Mouse (Mus musculus): ENCODE measurements around the gene Zfp281. TPM values are rescaled to one million over a fixed set of nuclear protein-coding genes. Genes with fewer than 3 reads are reported as not detected.

The Zfp281 gene
- polyA plus RNA-seq, 1 experiment from 2014 or later, result 40.6 TPM

- Histone ChIP-seq H3K9ac (ENCODE audit: low read length) (peak overlapping the region; percentile 98; the same call in 1 of the 2 replicates), H3K9me3 (ENCODE audit: control insufficient read depth, low read length) (no peaks in the 10 kb centered on the region), H3K36me3 (ENCODE audit: control insufficient read depth, insufficient read depth, low read length) (peaks cover 15% of the 10 kb centered on the region; the same call in 1 of the 2 replicates), H3K4me2 (ENCODE audit: low read depth) (peak overlapping the region; percentile 90), H3K4me3 (ENCODE audit: low read depth, low read length) (peak overlapping the region; percentile 93), H3K27ac (ENCODE audit: low read depth, low read length) (no peak overlapping the region), H3K27me3 (ENCODE audit: control insufficient read depth, insufficient read depth, low read length) (no peaks in the 10 kb centered on the region), H3K4me1 (ENCODE audit: control insufficient read depth, insufficient read depth, low read length) (peaks cover 19% of the 10 kb centered on the region)
- no peak for ATAC-seq (ENCODE audit: insufficient read depth, low FRiP score, low TSS enrichment)
- WGBS, result 90% methylated on average over 7 of the region's 7 CpGs
- DNase-seq (ENCODE audit: low spot score), result no peak
These were observed 1.4 kb downstream of the Zfp281 start for GRCm38 (mm10) chr1:136626141-136626540.

- Histone ChIP-seq H3K27me3 (ENCODE audit: control insufficient read depth, insufficient read depth, low read length) (no peaks in the 10 kb centered on the region), H3K4me1 (ENCODE audit: control insufficient read depth, insufficient read depth, low read length) (peaks cover 19% of the 10 kb centered on the region), H3K9me3 (ENCODE audit: control insufficient read depth, low read length) (no peaks in the 10 kb centered on the region), H3K4me3 (ENCODE audit: low read depth, low read length) (no peak overlapping the region), H3K27ac (ENCODE audit: low read depth, low read length) (no peak overlapping the region), H3K4me2 (ENCODE audit: low read depth) (peak overlapping the region; percentile 29), H3K9ac (ENCODE audit: low read length) (no peak overlapping the region), H3K36me3 (ENCODE audit: control insufficient read depth, insufficient read depth, low read length) (peaks cover 15% of the 10 kb centered on the region; the same call in 1 of the 2 replicates)
- DNase-seq (ENCODE audit: low spot score), result no peak
- ATAC-seq (ENCODE audit: insufficient read depth, low FRiP score, low TSS enrichment), result no peak
- 89% methylated on average over 5 of the region's 5 CpGs for WGBS
These were observed 2.1 kb downstream of the Zfp281 start for GRCm38 (mm10) chr1:136626756-136627155.

DNA sequence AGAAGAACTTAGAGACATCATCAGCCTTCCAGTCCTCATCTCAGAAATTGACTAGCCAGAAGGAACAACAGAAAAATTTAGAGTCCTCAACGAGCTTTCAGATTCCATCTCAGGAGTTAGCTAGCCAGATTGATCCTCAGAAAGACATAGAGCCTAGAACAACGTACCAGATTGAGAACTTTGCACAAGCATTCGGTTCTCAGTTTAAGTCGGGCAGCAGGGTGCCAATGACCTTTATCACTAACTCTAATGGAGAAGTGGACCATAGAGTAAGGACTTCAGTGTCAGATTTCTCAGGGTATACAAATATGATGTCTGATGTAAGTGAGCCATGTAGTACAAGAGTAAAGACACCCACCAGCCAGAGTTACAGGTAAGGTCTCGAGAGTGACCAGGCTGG lies 2.9 kb downstream of the Zfp281 start:
- Histone ChIP-seq H3K9ac (ENCODE audit: low read length) (no peak overlapping the region), H3K4me2 (ENCODE audit: low read depth) (peak overlapping the region; percentile 29), H3K36me3 (ENCODE audit: control insufficient read depth, insufficient read depth, low read length) (peaks cover 15% of the 10 kb centered on the region; the same call in 1 of the 2 replicates), H3K27ac (ENCODE audit: low read depth, low read length) (no peak overlapping the region), H3K9me3 (ENCODE audit: control insufficient read depth, low read length) (no peaks in the 10 kb centered on the region), H3K4me3 (ENCODE audit: low read depth, low read length) (no peak overlapping the region), H3K27me3 (ENCODE audit: control insufficient read depth, insufficient read depth, low read length) (no peaks in the 10 kb centered on the region), H3K4me1 (ENCODE audit: control insufficient read depth, insufficient read depth, low read length) (peaks cover 19% of the 10 kb centered on the region)
- no peak for ATAC-seq (ENCODE audit: insufficient read depth, low FRiP score, low TSS enrichment)
- WGBS, result 84% methylated on average over 5 of the region's 5 CpGs
- no peak for DNase-seq (ENCODE audit: low spot score)

- no peaks in the 10 kb centered on the region for H3K36me3 ChIP-seq (ENCODE audit: control insufficient read depth, insufficient read depth, low read length)
- no peak for ATAC-seq (ENCODE audit: insufficient read depth, low FRiP score, low TSS enrichment)
- 90% methylated on average over 3 of the region's 3 CpGs for WGBS
- H3K4me3 ChIP-seq (ENCODE audit: low read depth, low read length), result no peak overlapping the region
- DNase-seq (ENCODE audit: low spot score), result no peak
- no peak overlapping the region for H3K4me2 ChIP-seq (ENCODE audit: low read depth)
- no peaks in the 10 kb centered on the region for H3K27me3 ChIP-seq (ENCODE audit: control insufficient read depth, insufficient read depth, low read length)
- H3K9ac ChIP-seq (ENCODE audit: low read length), result no peak overlapping the region
- no peak overlapping the region for H3K27ac ChIP-seq (ENCODE audit: low read depth, low read length)
- no peaks in the 10 kb centered on the region for H3K9me3 ChIP-seq (ENCODE audit: control insufficient read depth, low read length)
- no peaks in the 10 kb centered on the region; the same call in 1 of the 2 replicates for H3K4me1 ChIP-seq (ENCODE audit: control insufficient read depth, insufficient read depth, low read length)
These were observed 8.2 kb downstream of the Zfp281 start for GRCm38 (mm10) chr1:136632891-136633290.

GRCm38 (mm10) chr1:136635644-136636043 lies 10.9 kb downstream of the Zfp281 start:
- Histone ChIP-seq H3K27me3 (ENCODE audit: control insufficient read depth, insufficient read depth, low read length) (no peaks in the 10 kb centered on the region), H3K4me1 (ENCODE audit: control insufficient read depth, insufficient read depth, low read length) (no peaks in the 10 kb centered on the region), H3K4me3 (ENCODE audit: low read depth, low read length) (no peak overlapping the region), H3K27ac (ENCODE audit: low read depth, low read length) (no peak overlapping the region), H3K36me3 (ENCODE audit: control insufficient read depth, insufficient read depth, low read length) (no peaks in the 10 kb centered on the region), H3K4me2 (ENCODE audit: low read depth) (no peak overlapping the region), H3K9me3 (ENCODE audit: control insufficient read depth, low read length) (no peaks in the 10 kb centered on the region), H3K9ac (ENCODE audit: low read length) (no peak overlapping the region)
- 88% methylated on average over 6 of the region's 6 CpGs for WGBS
- DNase-seq (ENCODE audit: low spot score) (no peak), ATAC-seq (ENCODE audit: insufficient read depth, low FRiP score, low TSS enrichment) (no peak)

GRCm38 (mm10) chr1:136636946-136637345 lies 12.2 kb downstream of the Zfp281 start:
- no peak overlapping the region for H3K9ac ChIP-seq (ENCODE audit: low read length)
- H3K4me1 ChIP-seq (ENCODE audit: control insufficient read depth, insufficient read depth, low read length), result no peaks in the 10 kb centered on the region
- H3K4me2 ChIP-seq (ENCODE audit: low read depth), result no peak overlapping the region
- H3K9me3 ChIP-seq (ENCODE audit: control insufficient read depth, low read length), result no peaks in the 10 kb centered on the region
- ATAC-seq (ENCODE audit: insufficient read depth, low FRiP score, low TSS enrichment) (no peak), DNase-seq (ENCODE audit: low spot score) (no peak)
- H3K27me3 ChIP-seq (ENCODE audit: control insufficient read depth, insufficient read depth, low read length), result no peaks in the 10 kb centered on the region
- H3K4me3 ChIP-seq (ENCODE audit: low read depth, low read length), result no peak overlapping the region
- WGBS, result 92% methylated on average over 6 of the region's 6 CpGs
- H3K27ac ChIP-seq (ENCODE audit: low read depth, low read length), result no peak overlapping the region
- no peaks in the 10 kb centered on the region for H3K36me3 ChIP-seq (ENCODE audit: control insufficient read depth, insufficient read depth, low read length)

GRCm38 (mm10) chr1:136637696-136638095 lies 13.0 kb downstream of the Zfp281 start:
- Histone ChIP-seq H3K4me2 (ENCODE audit: low read depth) (no peak overlapping the region), H3K9me3 (ENCODE audit: control insufficient read depth, low read length) (no peaks in the 10 kb centered on the region), H3K4me3 (ENCODE audit: low read depth, low read length) (no peak overlapping the region), H3K4me1 (ENCODE audit: control insufficient read depth, insufficient read depth, low read length) (no peaks in the 10 kb centered on the region), H3K9ac (ENCODE audit: low read length) (no peak overlapping the region), H3K27me3 (ENCODE audit: control insufficient read depth, insufficient read depth, low read length) (no peaks in the 10 kb centered on the region), H3K36me3 (ENCODE audit: control insufficient read depth, insufficient read depth, low read length) (no peaks in the 10 kb centered on the region), H3K27ac (ENCODE audit: low read depth, low read length) (no peak overlapping the region)
- no peak for DNase-seq (ENCODE audit: low spot score)
- no peak for ATAC-seq (ENCODE audit: insufficient read depth, low FRiP score, low TSS enrichment)
- 94% methylated on average over 4 of the region's 4 CpGs for WGBS

- WGBS, result 92% methylated on average over 7 of the region's 7 CpGs
- Histone ChIP-seq H3K4me2 (ENCODE audit: low read depth) (no peak overlapping the region), H3K4me3 (ENCODE audit: low read depth, low read length) (no peak overlapping the region), H3K9me3 (ENCODE audit: control insufficient read depth, low read length) (no peaks in the 10 kb centered on the region), H3K36me3 (ENCODE audit: control insufficient read depth, insufficient read depth, low read length) (no peaks in the 10 kb centered on the region), H3K27ac (ENCODE audit: low read depth, low read length) (no peak overlapping the region), H3K4me1 (ENCODE audit: control insufficient read depth, insufficient read depth, low read length) (no peaks in the 10 kb centered on the region), H3K9ac (ENCODE audit: low read length) (no peak overlapping the region), H3K27me3 (ENCODE audit: control insufficient read depth, insufficient read depth, low read length) (no peaks in the 10 kb centered on the region)
- ATAC-seq (ENCODE audit: insufficient read depth, low FRiP score, low TSS enrichment) (no peak), DNase-seq (ENCODE audit: low spot score) (no peak)
These were observed 13.5 kb downstream of the Zfp281 start for GRCm38 (mm10) chr1:136638211-136638610.

DNA sequence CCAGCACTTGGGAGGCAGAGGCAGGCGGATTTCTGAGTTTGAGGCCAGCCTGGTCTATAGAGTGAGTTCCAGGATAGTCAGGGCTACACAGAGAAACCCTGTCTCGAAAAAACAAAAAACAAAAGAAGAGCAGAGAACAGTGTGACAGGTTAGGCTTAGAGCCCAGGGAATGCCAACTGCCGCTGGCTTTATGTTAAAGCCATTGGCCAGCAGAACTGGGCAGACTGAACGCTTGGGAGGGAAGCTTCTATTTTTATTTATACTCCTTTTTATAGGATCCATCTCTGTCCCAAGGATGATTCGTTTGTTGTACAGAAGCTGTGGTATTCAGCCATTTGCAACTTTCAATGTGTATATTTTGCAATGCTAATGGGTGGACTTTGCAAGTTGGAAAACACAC lies 14.0 kb downstream of the Zfp281 start:
- ATAC-seq (ENCODE audit: insufficient read depth, low FRiP score, low TSS enrichment), result no peak
- H3K4me3 ChIP-seq (ENCODE audit: low read depth, low read length), result no peak overlapping the region
- no peaks in the 10 kb centered on the region for H3K36me3 ChIP-seq (ENCODE audit: control insufficient read depth, insufficient read depth, low read length)
- no peaks in the 10 kb centered on the region for H3K27me3 ChIP-seq (ENCODE audit: control insufficient read depth, insufficient read depth, low read length)
- H3K27ac ChIP-seq (ENCODE audit: low read depth, low read length), result no peak overlapping the region
- H3K4me2 ChIP-seq (ENCODE audit: low read depth), result no peak overlapping the region
- no peaks in the 10 kb centered on the region for H3K9me3 ChIP-seq (ENCODE audit: control insufficient read depth, low read length)
- H3K9ac ChIP-seq (ENCODE audit: low read length), result no peak overlapping the region
- no peaks in the 10 kb centered on the region for H3K4me1 ChIP-seq (ENCODE audit: control insufficient read depth, insufficient read depth, low read length)
- WGBS, result 93% methylated on average over 5 of the region's 5 CpGs
- no peak for DNase-seq (ENCODE audit: low spot score)
